Mouse (Mus musculus) brain, embryonic 14.5 days (tissue): ENCODE results near the gene 6030452D12Rik.

ENCODE experiments used
- CTCF ChIP-seq: fragments of 200-500 bp; IDR thresholded peaks from 2 replicates; pipeline ENCODE4 v1.5.1; 2012; ENCODE audit warnings: inconsistent platforms, mild to moderate bottlenecking, moderate library complexity, borderline replicate concordance; ENCODE audit not compliant: insufficient read depth, insufficient read length; ENCODE audit errors: extremely low read depth
- POLR2A ChIP-seq: fragments of 200-500 bp; IDR thresholded peaks from 2 replicates; pipeline ENCODE4 v1.6.1; 2012; ENCODE audit warnings: mild to moderate bottlenecking, inconsistent platforms, borderline replicate concordance; ENCODE audit not compliant: poor library complexity, insufficient read depth, insufficient read length, severe bottlenecking; ENCODE audit errors: extremely low read depth

DNA sequence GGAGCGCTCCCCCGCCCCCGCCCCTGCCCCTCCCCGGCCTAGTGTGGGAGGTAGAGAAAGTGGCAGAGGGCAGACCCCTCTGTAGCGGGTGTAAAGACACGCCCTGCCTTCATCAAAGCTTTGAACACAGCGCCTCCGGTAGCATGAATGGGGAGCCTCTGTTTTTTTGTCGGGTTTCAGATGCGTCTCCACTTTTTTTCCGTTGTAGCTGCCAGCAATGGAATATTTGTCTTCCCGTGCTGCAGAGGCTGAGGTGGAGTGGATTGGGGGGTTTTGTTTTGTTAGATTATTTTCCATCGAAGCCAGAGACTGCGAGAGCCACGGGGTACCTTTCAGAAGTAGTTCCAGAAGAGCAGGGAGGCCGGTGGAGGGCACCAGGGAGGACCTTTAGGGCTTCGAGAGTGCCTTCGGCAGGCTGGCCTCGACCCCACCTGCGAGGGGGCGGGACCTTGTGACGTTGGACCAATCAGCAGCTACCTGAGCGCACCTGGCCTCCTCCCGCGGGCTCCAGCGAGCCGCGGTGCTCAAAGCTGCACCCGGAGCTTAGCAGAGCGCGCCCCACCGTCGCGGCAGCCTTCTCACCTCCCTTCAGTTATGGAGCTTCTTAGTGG is 10.1 kb downstream of the 6030452D12Rik start, which contains the start of gene Cdh3:
- no peak for TF ChIP-seq CTCF
- no peak for TF ChIP-seq POLR2A
